Mouse (Mus musculus): Measurements from ENCODE around the gene Ccl27a. TPM values are rescaled to one million over a fixed set of nuclear protein-coding genes. Genes with fewer than 3 reads are reported as not detected.

The Ccl27a gene
- polyA plus RNA-seq, 1 experiment: 28.8 TPM

DNA sequence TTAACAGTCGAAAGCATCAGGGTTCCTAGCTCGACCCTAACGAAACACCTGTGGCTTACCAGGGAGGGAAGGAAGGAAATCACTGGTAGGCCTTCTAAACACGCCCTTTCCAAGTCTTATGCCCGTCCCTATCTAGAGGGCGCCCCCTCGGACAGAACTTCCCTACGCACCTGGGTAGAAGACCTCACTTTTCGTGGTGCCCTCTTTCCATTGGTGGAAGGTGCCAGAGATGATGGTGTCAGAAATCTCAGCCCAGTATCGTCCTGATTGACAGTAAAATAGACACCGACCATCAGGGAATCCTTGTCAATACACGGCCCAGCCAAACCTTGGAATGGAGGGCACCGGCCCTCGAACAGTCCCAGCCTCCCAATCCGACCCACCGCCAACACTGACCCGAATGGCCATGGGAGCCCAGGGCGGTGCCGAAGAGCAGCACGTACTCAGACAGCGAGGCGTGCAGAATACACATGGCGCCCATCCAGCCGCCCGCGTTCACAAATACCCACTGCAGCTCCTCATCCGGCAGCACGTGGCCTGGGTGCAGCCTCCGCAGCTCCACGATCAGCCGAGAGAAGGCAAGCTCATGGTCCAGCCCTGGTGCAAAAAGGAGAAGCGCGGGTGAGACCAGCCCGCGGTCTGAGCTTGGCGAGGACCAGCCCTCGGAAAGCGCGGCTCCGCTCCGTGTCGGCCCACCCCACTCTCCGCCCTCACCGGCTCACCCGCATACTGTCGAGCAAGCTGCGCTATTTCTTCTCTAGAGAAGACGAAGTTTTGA, 33.5 kb downstream of the Ccl27a start:
- peak overlapping the region; percentile 89 for H3K27ac ChIP-seq (ENCODE audit: control insufficient read depth, insufficient read depth, low read depth, low read length, poor library complexity)
- TF ChIP-seq POLR2A (IDR thresholded peaks at IDR 0.05; ENCODE audit: borderline replicate concordance, control insufficient read depth, low read depth, low read length) (no peak), CTCF (IDR thresholded peaks at IDR 0.05; ENCODE audit: control insufficient read depth, insufficient read depth, low read length) (no peak)
- WGBS: under 1% methylated on average over 48 of the region's 48 CpGs
- H3K4me3 ChIP-seq (replicated peaks; ENCODE audit: control insufficient read depth, low read depth, low read length): peak overlapping the region; percentile 82
- no peaks in the 10 kb centered on the region; the same call in 1 of the 2 replicates for H3K4me1 ChIP-seq (ENCODE audit: control insufficient read depth, insufficient read depth, low read length)

DNA sequence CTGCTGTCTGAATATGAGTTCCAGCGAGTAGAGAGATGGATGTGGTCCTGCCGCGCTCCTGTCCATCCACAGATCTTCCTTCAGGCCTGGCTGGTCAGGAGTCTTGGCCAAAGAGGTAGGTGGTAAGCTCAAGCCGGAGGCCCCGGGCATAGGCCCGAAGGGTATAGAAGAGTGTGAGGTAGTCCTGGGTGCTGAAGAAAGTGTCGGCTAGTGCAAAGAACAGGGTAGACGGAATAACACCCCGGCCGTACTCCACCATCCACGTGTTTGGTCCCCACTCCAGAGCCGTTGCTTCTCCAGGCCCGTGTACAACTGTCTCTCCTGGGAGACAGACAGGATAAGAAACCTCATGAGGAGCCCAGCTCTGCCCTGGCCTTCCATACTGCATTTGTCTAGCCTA, 34.8 kb downstream of the Ccl27a start:
- H3K4me3 ChIP-seq (replicated peaks; ENCODE audit: control insufficient read depth, low read depth, low read length): no peak overlapping the region
- TF ChIP-seq POLR2A (IDR thresholded peaks at IDR 0.05; ENCODE audit: borderline replicate concordance, control insufficient read depth, low read depth, low read length): no peak
- TF ChIP-seq CTCF (IDR thresholded peaks at IDR 0.05; ENCODE audit: control insufficient read depth, insufficient read depth, low read length): no peak
- 95% methylated on average over 13 of the region's 13 CpGs for WGBS
- H3K4me1 ChIP-seq (ENCODE audit: control insufficient read depth, insufficient read depth, low read length): no peaks in the 10 kb centered on the region; the same call in 1 of the 2 replicates
- H3K27ac ChIP-seq (ENCODE audit: control insufficient read depth, insufficient read depth, low read depth, low read length, poor library complexity): no peak overlapping the region

DNA sequence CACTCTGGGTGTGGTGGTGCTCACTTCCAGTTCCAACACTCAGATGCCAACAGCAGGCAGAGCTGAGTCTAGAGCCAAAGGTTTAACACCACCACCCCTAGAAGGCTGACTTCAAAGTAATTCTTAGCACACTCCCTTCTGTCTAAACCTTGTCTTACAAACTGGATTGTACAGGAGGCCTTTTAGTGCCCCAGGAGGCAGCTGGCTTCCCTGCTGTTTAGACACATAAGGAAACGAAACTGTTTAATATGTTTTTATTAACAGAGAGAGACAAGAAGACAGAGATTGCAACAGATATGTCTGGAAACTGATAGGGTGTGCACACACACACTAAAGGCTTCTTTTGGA, 35.8 kb downstream of the Ccl27a start:
- TF ChIP-seq POLR2A (IDR thresholded peaks at IDR 0.05; ENCODE audit: borderline replicate concordance, control insufficient read depth, low read depth, low read length): no peak
- no peak for TF ChIP-seq CTCF (IDR thresholded peaks at IDR 0.05; ENCODE audit: control insufficient read depth, insufficient read depth, low read length)
- Histone ChIP-seq H3K4me1 (ENCODE audit: control insufficient read depth, insufficient read depth, low read length) (no peaks in the 10 kb centered on the region; the same call in 1 of the 2 replicates), H3K4me3 (replicated peaks; ENCODE audit: control insufficient read depth, low read depth, low read length) (no peak overlapping the region), H3K27ac (ENCODE audit: control insufficient read depth, insufficient read depth, low read depth, low read length, poor library complexity) (no peak overlapping the region)
- 60% methylated on average over 1 of the region's 1 CpGs for WGBS

DNA sequence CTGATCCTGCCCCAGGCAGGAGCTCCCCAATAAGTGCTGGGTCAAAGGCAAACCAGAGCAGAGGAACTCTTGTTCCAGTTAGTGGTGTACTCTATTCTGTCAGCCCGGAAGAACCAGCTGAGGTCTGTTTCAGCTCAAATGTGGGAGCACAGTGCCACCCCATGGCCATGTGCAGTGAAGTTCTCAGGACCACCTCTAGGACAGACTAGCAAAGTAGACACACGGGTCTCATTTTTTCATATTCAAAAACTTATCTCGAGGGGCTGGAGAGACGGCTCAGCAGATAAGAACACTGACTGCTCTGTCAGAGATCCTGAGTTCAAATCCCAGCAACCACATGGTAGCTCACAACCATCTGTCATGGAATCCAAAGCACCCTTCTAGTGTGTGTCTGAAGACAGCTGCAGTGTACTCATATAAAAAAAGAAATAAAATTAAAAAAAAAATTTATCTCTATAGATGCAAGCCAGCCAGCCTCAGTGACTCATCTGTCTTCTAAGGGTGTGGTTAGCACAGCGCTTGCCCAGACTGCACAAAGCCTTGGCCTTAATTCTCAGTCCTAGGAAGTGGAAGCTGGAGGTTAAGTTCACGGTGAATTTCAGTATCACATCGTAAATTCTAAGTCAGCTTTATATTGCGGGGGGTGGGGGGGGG, 36.3 kb downstream of the Ccl27a start:
- 27% methylated on average over 8 of the region's 8 CpGs for WGBS
- H3K4me1 ChIP-seq (ENCODE audit: control insufficient read depth, insufficient read depth, low read length): no peaks in the 10 kb centered on the region; the same call in 1 of the 2 replicates
- H3K27ac ChIP-seq (ENCODE audit: control insufficient read depth, insufficient read depth, low read depth, low read length, poor library complexity): no peak overlapping the region
- TF ChIP-seq CTCF (IDR thresholded peaks at IDR 0.05; ENCODE audit: control insufficient read depth, insufficient read depth, low read length) (peak; percentile 90), POLR2A (IDR thresholded peaks at IDR 0.05; ENCODE audit: borderline replicate concordance, control insufficient read depth, low read depth, low read length) (no peak)
- no peak overlapping the region for H3K4me3 ChIP-seq (replicated peaks; ENCODE audit: control insufficient read depth, low read depth, low read length)

GRCm38 (mm10) chr4:41731052-41731765, 42.8 kb downstream of the Ccl27a start, which contains the start of gene Arid3c:
Arid3c (minus strand) TSS chr4:41731142.
- Histone ChIP-seq H3K4me3 (replicated peaks; ENCODE audit: control insufficient read depth, low read depth, low read length) (no peak within 1 kb of the TSS), H3K27ac (ENCODE audit: control insufficient read depth, insufficient read depth, low read depth, low read length, poor library complexity) (no peak within 1 kb of the TSS; the same call in 1 of the 2 replicates), H3K4me1 (ENCODE audit: control insufficient read depth, insufficient read depth, low read length) (no peaks in the 10 kb centered on the region; the same call in 1 of the 2 replicates)
- WGBS: 2% methylated on average over 50 of the region's 50 CpGs
- TF ChIP-seq POLR2A (IDR thresholded peaks at IDR 0.05; ENCODE audit: borderline replicate concordance, control insufficient read depth, low read depth, low read length): no peak
- TF ChIP-seq CTCF (IDR thresholded peaks at IDR 0.05; ENCODE audit: control insufficient read depth, insufficient read depth, low read length): no peak

DNA sequence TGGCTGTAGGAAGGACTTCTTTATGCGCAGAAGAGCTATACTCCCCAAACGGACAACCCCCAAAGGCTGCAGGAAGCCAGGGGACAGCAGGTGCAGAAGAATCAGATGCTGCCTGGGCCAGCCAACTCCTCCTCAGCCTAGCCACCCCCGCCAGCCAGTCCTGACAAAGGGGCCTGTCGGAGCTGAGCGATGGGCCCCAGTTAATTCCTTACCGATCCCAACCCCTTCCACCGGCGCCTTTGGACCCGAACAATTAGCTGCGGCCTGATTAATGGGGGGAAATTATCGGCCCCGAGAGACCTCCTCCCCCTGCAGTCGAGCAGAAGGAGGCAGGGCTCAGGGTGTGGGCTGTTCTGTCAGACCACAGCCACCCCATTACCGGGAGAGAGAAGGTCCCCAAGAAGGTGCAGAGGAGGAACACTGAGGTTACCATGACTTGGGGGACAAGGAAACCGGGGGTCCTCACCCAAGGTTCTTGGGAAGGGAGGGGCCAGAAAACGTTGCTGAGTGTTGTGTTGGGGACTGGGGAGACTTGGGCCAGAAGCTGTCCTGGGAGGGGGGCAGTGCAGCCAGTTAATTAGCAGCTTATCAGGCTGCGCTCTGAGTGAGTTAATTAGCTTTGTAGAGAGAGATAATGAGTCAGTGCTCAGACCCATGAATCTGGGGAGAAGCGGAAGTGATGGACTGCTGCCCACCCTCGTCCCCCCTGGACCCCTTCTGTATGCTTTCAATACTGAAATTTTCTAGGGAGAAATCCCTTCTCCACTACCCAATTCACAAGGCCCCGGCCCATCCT, 47.0 kb downstream of the Ccl27a start:
- 26% methylated on average over 20 of the region's 20 CpGs for WGBS
- Histone ChIP-seq H3K4me1 (ENCODE audit: control insufficient read depth, insufficient read depth, low read length) (no peaks in the 10 kb centered on the region; the same call in 1 of the 2 replicates), H3K27ac (ENCODE audit: control insufficient read depth, insufficient read depth, low read depth, low read length, poor library complexity) (no peak overlapping the region), H3K4me3 (replicated peaks; ENCODE audit: control insufficient read depth, low read depth, low read length) (no peak overlapping the region)
- no peak for TF ChIP-seq POLR2A (IDR thresholded peaks at IDR 0.05; ENCODE audit: borderline replicate concordance, control insufficient read depth, low read depth, low read length)
- TF ChIP-seq CTCF (IDR thresholded peaks at IDR 0.05; ENCODE audit: control insufficient read depth, insufficient read depth, low read length): no peak

GRCm38 (mm10) chr4:41722918-41723351, 51.1 kb downstream of the Ccl27a start, which contains the start of gene Dctn3:
Dctn3 (minus strand) TSS chr4:41723170.
- under 1% methylated on average over 27 of the region's 27 CpGs for WGBS
- H3K4me3 ChIP-seq (replicated peaks; ENCODE audit: control insufficient read depth, low read depth, low read length): peak within 1 kb of the TSS; percentile 91
- TF ChIP-seq CTCF (IDR thresholded peaks at IDR 0.05; ENCODE audit: control insufficient read depth, insufficient read depth, low read length) (no peak), POLR2A (IDR thresholded peaks at IDR 0.05; ENCODE audit: borderline replicate concordance, control insufficient read depth, low read depth, low read length) (peak; percentile 92; the same call in 1 of the 2 replicates)
- H3K27ac ChIP-seq (ENCODE audit: control insufficient read depth, insufficient read depth, low read depth, low read length, poor library complexity): no peak within 1 kb of the TSS
- H3K4me1 ChIP-seq (ENCODE audit: control insufficient read depth, insufficient read depth, low read length): no peaks in the 10 kb centered on the region

Other genes starting within 250 kb of the Ccl27a start
- gene Fam219a, start 204.7 kb downstream of the Ccl27a start, polyA plus RNA-seq (2011; ENCODE audit: insufficient read depth, insufficient read length, low replicate concordance, missing spikeins): 6.9 and 17.8 TPM in 2 replicates
- not detected in 2 replicates for gene Dnaic1, start 204.5 kb downstream of the Ccl27a start, polyA plus RNA-seq (2011; ENCODE audit: insufficient read depth, insufficient read length, low replicate concordance, missing spikeins)
- gene Enho, start 133.9 kb downstream of the Ccl27a start, polyA plus RNA-seq (2011; ENCODE audit: insufficient read depth, insufficient read length, low replicate concordance, missing spikeins): 1.0 and 1.2 TPM in 2 replicates
- gene Cntfr, start 77.2 kb downstream of the Ccl27a start, polyA plus RNA-seq (2011; ENCODE audit: insufficient read depth, insufficient read length, low replicate concordance, missing spikeins): not detected in 2 replicates
- 77.3 and 83.6 TPM in 2 replicates for gene Il11ra1, start 74.3 kb downstream of the Ccl27a start, polyA plus RNA-seq (2011; ENCODE audit: insufficient read depth, insufficient read length, low replicate concordance, missing spikeins)
- 30.1 and 37.2 TPM in 2 replicates for gene Rpp25l, start 60.7 kb downstream of the Ccl27a start, polyA plus RNA-seq (2011; ENCODE audit: insufficient read depth, insufficient read length, low replicate concordance, missing spikeins)
- 24.0 and 48.2 TPM in 2 replicates for gene Dctn3, start 51.1 kb downstream of the Ccl27a start, polyA plus RNA-seq (2011; ENCODE audit: insufficient read depth, insufficient read length, low replicate concordance, missing spikeins)
- not detected in 2 replicates for gene Arid3c, start 43.1 kb downstream of the Ccl27a start, polyA plus RNA-seq (2011; ENCODE audit: insufficient read depth, insufficient read length, low replicate concordance, missing spikeins)
- 12.3 and 26.9 TPM in 2 replicates for gene Galt, start 19.0 kb downstream of the Ccl27a start, polyA plus RNA-seq (2011; ENCODE audit: insufficient read depth, insufficient read length, low replicate concordance, missing spikeins)
- gene Sigmar1, start 18.1 kb downstream of the Ccl27a start, polyA plus RNA-seq (2011; ENCODE audit: insufficient read depth, insufficient read length, low replicate concordance, missing spikeins): 6.0 and 13.4 TPM in 2 replicates
- not detected in 2 replicates for gene Gm21541, start 129.4 kb upstream of the Ccl27a start, polyA plus RNA-seq (2011; ENCODE audit: insufficient read depth, insufficient read length, low replicate concordance, missing spikeins)
- 3.8 and 6.1 TPM in 2 replicates for gene Gm20878, start 167.3 kb upstream of the Ccl27a start, polyA plus RNA-seq (2011; ENCODE audit: insufficient read depth, insufficient read length, low replicate concordance, missing spikeins)
- 0.45 TPM in 1 of 2 replicates, not detected in the other for gene Fam205a4, start 191.8 kb upstream of the Ccl27a start, polyA plus RNA-seq (2011; ENCODE audit: insufficient read depth, insufficient read length, low replicate concordance, missing spikeins)